Mouse (Mus musculus): ENCODE measurements around the gene Plekha7.

GRCm38 (mm10) chr7:116226316-116226715 is 81.9 kb downstream of the Plekha7 start:
- TF ChIP-seq CTCF (IDR thresholded peaks at IDR 0.05; ENCODE audit: control insufficient read depth, insufficient read depth, insufficient read length) (no peak), CEBPB (IDR thresholded peaks at IDR 0.05; ENCODE audit: low read depth) (no peak), MYOG (IDR thresholded peaks at IDR 0.05; ENCODE audit: control insufficient read depth, extremely low read depth, insufficient read length) (no peak), MAX (IDR thresholded peaks at IDR 0.05) (no peak), USF1 (IDR thresholded peaks at IDR 0.05; ENCODE audit: low read depth) (no peak)
